Mouse (Mus musculus): Measurements from ENCODE around the gene Tekt4.

GRCm38 (mm10) chr17:25463326-25463945 lies 9.0 kb downstream of the Tekt4 start:
- TF ChIP-seq CTCF (conservative IDR thresholded peaks at IDR 0.05; ENCODE audit: low read length), result no peak
- no peak for TF ChIP-seq POU5F1 (IDR thresholded peaks at IDR 0.05; ENCODE audit: borderline replicate concordance, low read length)
- no peak for TF ChIP-seq NANOG (IDR thresholded peaks at IDR 0.05; ENCODE audit: borderline replicate concordance, low read length)
